Mouse (Mus musculus) kidney, postnatal 10 days (tissue): Measurements from ENCODE around the gene Mtf2.
"Not testable (repeated sequence)": the region's sequence is repeated elsewhere in the genome, so short reads cannot be mapped to it uniquely, and the experiment has no call there.

Experiments
- DNase-seq: peaks from one replicate; pipeline ENCODE4 v3.0.0; 2021; ENCODE audit warnings: mixed read lengths

The Mtf2 gene

DNA sequence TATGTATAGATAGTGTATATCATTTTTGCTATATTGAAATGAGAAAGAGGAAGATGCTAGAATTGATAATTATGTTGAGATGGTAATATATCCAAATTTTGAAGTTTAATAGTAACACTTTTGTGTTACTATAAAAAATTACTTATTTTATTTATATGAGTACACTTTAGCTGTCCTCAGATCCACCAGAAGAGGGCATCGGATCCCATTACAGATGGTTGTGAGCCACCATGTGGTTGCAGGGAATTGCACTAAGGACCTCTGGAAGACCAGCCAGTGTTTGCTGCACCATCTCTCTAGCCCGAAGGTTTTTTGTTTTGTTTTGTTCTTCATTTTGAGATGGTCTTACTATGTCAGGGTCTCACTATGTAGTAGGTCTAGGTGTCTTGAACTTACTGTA, 20.0 kb downstream of the Mtf2 start:
- no peak for DNase-seq

DNA sequence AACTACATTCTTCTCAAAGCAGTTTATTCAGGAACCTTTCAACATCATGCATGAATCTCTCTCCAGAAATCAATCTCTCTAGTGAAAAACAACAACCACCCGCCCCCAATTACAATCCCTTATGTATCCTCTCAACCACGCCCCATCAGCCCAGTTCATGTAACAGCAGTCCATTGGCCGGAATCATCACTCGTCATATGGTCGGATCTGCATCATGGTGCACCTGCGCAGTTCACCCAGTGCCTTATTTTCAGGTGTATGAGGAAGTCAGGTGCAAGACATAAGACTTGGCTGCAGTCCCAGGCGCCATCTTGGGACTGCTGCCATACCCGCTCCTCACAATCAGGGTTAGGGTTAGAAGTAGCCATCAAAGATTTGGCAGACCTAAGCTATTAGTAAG, 27.3 kb downstream of the Mtf2 start:
- not testable (repeated sequence) for DNase-seq

DNA sequence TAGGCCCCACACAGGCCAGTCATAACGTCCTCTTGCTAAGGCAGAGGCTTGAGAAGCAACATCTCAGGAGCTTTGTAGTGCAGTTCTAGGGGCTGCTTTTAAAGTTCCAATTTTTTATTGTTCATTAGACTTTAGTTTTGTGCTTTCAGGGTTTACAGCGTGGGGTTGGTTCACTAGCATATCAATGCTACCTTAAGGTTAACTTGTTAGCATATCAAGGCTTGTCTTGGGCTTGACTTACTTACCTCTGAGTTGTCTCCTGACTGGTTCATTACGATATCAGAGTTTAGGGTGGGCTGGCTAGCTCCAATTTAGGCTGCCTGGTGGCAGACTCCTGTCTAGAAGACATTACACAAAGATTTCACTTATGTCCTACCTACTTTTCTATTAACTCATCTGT, 32.2 kb downstream of the Mtf2 start:
- DNase-seq: no peak

DNA sequence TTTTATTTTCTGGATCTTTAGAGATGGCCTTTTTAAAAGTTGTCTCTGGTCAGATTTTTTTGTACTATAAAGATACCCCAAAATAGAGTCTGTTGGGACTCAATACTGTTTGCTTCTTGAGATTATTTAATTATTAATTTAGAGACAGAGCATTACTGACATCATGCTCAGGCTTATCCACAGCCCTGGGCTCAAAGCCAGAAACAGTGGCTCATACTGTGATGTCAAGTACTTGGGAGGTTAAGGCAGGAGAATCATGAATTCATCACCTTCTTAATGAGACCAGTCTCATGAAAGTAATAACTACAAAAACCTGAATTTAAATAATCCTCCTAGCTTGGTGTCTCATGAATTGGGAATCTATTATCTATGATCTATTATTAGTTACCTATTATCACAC, 34.7 kb downstream of the Mtf2 start:
- DNase-seq: no peak

- DNase-seq: no peak
These were observed 38.8 kb downstream of the Mtf2 start for GRCm38 (mm10) chr5:108104306-108104705.

GRCm38 (mm10) chr5:108109346-108109745, 43.9 kb downstream of the Mtf2 start:
- DNase-seq: no peak

DNA sequence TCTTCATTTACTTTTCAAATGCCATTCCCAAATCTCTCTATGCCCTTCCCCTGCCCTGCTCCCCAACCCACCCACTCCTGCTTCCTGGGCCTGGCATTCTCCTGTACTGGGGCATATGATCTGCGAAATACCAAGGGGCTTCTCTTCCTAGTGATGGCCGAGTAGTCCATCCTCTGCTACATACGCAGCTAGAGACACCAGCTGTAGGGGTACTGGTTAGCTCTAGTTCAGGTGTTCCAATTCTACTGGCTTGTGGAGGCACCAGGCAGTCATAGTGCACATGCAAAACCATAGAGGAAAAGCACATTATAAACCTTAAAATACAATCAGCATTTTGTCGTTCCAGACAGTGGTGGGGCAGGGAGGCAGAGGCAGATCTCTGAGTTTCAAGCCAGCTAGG, 52.2 kb downstream of the Mtf2 start:
- no peak for DNase-seq

DNA sequence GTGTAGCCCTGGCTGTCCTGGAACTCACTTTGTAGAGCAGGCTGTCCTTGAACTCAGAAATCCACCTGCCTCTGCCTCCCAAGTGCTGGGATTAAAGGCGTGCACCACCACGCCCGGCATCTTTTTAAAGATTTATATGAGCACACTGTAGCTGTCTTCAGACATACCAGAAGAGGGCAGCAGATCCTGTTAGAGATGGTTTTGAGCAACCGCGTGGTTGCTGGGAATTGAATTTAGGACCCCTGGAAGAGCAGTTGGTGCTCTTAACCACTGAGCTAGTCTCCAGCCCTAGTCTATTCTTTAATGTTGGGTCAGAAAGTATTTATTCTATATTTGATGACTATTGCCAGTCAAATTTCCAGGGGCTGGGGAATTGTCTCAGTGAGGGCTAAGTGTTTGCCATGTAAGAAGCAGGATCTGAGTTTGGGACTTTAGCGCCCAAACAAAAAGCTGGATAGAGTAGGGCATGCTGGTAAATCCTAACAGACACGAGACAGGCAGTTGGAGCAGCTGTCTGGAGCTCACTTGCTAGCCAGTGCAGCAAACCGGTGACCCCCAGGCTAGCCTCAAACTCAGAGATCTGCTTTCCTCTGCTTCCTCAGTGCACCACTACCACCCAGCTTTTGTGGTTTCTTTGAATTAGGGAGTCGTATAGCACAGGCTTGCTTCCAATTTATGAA, 54.9 kb downstream of the Mtf2 start:
- no peak for DNase-seq

- DNase-seq: peak; percentile 58
These were observed 66.5 kb downstream of the Mtf2 start for GRCm38 (mm10) chr5:108131849-108132440.

DNA sequence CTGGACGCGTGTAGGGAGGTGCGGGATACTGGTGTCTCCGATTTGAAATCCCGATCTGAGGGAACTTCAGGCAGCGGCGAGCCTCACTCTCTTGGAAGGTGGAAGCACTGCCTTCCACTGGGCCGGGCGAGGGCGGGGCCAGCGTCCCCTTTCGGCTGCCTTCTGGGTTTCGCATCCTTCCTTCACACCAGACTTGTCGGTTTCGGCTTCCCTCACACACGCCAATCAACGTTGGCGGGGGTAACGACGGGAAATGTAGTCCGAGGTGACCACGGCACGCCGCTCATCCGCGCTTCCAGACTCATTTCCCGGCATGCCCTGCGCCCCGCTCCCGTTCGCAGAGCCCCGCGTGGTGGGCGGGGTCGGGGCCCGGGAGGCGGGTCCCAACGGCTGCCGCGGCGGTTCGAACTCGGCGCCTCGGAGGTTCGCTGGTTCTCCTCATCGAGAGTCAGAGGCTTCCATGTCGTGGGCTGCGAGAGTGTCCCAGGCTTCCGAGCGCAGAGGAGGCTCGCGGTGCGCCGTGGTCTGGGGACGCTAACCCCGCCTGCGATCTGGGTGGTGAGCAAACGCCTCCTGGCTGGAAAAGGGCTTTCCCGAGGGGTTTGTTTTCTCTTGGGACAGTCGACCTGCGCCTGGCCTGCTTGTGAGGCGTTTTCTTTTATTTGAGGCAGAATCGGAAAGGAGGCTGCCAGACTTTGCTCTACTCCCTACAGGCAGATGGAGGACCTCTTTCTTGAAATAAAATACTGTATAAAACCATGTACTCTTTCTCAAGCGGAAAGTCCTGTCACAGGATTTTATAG, 67.2 kb downstream of the Mtf2 start, which contains the start of the genes Tmed5 and Ccdc18:
Tmed5 (minus strand) TSS at position 180 of the 803 bp plus-strand sequence.
Ccdc18 (plus strand) TSS at position 435 of the 803 bp plus-strand sequence.
- DNase-seq: peak; percentile 98

GRCm38 (mm10) chr5:108152592-108152991, 87.1 kb downstream of the Mtf2 start:
- DNase-seq: no peak
